Mouse (Mus musculus) embryonic facial prominence, embryonic 14.5 days (tissue): ENCODE results near the gene Hspa1b. TPM values are rescaled to one million over a fixed set of nuclear protein-coding genes. Genes with fewer than 3 reads are reported as not detected.
"Not testable (repeated sequence)": the region's sequence is repeated elsewhere in the genome, so short reads cannot be mapped to it uniquely, and the experiment has no call there.

Source experiments
- ATAC-seq: fragments of 200-750 bp; cut with Nextera tagmentation; 2 replicates; pipeline ENCODE4 v1.8.0; 2017; ENCODE audit warnings: low read depth, moderate number of reproducible peaks, moderate TSS enrichment
- DNase-seq: peaks from one replicate; pipeline ENCODE4 v3.0.0-alpha.2; 2015; ENCODE audit warnings: low spot score
- H3K27ac ChIP-seq: fragments of 300-500 bp; sonication (generic); replicated peaks from 2 replicates; pipeline ENCODE4 v1.5.1; 2014; ENCODE audit warnings: low read depth, mild to moderate bottlenecking, low read length, moderate library complexity
- H3K27me3 ChIP-seq: fragments of 300-500 bp; sonication (generic); replicated peaks from 2 replicates; pipeline ENCODE4 v1.6.1; 2014; ENCODE audit warnings: low read length; ENCODE audit not compliant: control insufficient read depth, insufficient read depth
- H3K36me3 ChIP-seq: fragments of 300-500 bp; sonication (generic); 2 replicates; pipeline ENCODE4 v1.6.1; 2014; ENCODE audit warnings: low read length, mixed read lengths; ENCODE audit not compliant: control insufficient read depth, insufficient read depth
- H3K4me1 ChIP-seq: fragments of 300-500 bp; sonication (generic); 2 replicates; pipeline ENCODE4 v1.6.1; 2014; ENCODE audit warnings: antibody characterized with exemption, low read length; ENCODE audit not compliant: control insufficient read depth, insufficient read depth
- H3K4me2 ChIP-seq: fragments of 300-500 bp; sonication (generic); 2 replicates; pipeline ENCODE4 v1.6.1; 2014; ENCODE audit warnings: low read depth, mild to moderate bottlenecking, low read length, moderate library complexity, mixed read lengths
- H3K4me3 ChIP-seq: fragments of 300-500 bp; sonication (generic); 2 replicates; pipeline ENCODE4 v1.5.1; 2014; ENCODE audit warnings: low read depth, mild to moderate bottlenecking, low read length
- H3K9ac ChIP-seq: fragments of 300-500 bp; sonication (generic); 2 replicates; pipeline ENCODE4 v1.6.1; 2014; ENCODE audit warnings: low read depth, mild to moderate bottlenecking, low read length, moderate library complexity, mixed read lengths
- H3K9me3 ChIP-seq: fragments of 300-500 bp; sonication (generic); 2 replicates; pipeline ENCODE4 v1.6.1; 2016; ENCODE audit warnings: low read length; ENCODE audit not compliant: control insufficient read depth
- WGBS: fragments of 180-500 bp; shearing (Covaris S2); extraction: QIAGEN DNeasy Blood & Tissue Kit; methylation state at CpG from one replicate; pipeline ENCODE4 v1.1.7; 2014; 5-methylcytosine and 5-hydroxymethylcytosine counted together
- polyA plus RNA-seq: library from polyadenylated mRNA; unstranded; fragments of >200 nt; fragmentation: Nextera tagmentation; extraction: Ambion mirVana; gene quantifications from 2 replicates; pipeline ENCODE4 v1.2.1, GENCODE M21; 2014

Gene Hspa1b
- polyA plus RNA-seq = 0.69 and 2.3 TPM in 2 replicates

DNA sequence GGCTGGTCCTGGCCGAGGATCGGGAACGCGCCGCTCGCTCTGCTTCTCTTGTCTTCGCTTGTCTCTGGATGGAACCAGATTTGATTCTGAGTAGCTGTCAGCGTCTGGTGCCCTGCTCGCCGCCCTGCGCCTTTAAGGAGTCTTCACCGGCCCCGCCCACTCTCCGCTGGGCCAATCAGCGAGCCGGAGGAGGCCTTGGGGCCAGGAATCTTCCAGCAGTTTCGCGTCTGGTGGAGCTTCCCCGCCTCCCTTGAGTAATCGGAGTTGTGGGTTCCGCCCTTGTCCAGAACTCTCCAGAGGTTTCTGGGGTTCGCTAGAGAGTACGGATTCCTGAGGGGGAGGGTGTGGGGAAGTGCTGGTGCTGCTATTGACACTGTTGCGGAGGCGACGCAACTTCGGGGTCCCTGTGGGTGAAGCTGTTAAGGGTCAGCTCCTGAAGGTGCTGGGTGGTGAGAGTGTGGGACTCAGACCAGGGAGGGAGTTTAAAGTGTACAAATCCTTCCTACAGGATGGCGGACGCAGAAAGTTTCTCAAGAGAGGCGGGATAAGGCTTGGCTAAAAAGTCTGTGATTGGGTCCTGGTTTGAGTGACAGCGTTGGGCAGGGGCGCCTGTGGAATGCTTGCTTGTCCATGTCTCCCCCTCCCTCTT, at the start of gene Hspa1b:
Gene Hspa1b, minus strand, starts transcription at position 109 of the 649 bp plus-strand sequence.
- not testable (repeated sequence) for H3K4me1 ChIP-seq, H3K36me3 ChIP-seq, H3K27me3 ChIP-seq, H3K9me3 ChIP-seq
- peak; percentile 94 for DNase-seq
- Histone ChIP-seq H3K27ac (peak within 1 kb of the TSS; percentile 89), H3K9ac (peak within 1 kb of the TSS; percentile 58), H3K4me3 (peak within 1 kb of the TSS; percentile 42), H3K4me2 (peak within 1 kb of the TSS; percentile 59)
- peak; percentile 95 for ATAC-seq
- 0% methylated on average over 17 of the region's 32 CpGs for WGBS

DNA sequence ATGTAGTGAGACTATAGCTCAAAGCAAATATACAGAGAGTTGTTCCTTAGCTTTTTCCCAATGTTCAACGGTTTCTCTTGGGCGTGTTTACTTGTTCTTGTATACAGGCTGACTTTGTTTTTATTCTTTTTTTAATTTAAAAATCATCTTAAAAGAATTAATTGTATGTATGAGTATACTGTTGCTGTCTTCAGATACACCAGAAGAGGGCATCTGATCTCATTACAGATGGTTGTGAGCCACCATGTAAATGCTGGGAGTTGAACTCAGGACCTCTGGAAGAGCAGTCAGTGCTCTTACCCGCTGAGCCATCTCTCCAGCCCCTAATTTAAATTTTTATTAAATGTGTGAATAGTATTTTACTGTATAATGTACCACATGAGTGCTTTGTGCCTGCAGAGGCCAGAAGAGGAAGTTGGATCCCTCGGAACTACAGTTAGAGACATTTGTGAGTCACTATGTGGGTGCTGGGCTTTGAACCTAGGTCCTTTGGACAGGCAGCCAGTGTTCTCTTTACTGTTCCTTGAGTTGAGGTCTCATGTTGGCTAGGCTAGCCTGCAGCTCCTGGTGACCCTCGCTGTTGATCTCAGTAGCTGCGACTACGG, 48.5 kb upstream of the Hspa1b start:
- Histone ChIP-seq H3K4me2 (no peak overlapping the region), H3K9me3 (no peaks in the 10 kb centered on the region), H3K27me3 (no peaks in the 10 kb centered on the region), H3K27ac (no peak overlapping the region), H3K36me3 (peaks cover 82% of the 10 kb centered on the region), H3K4me3 (no peak overlapping the region), H3K4me1 (peaks cover 3% of the 10 kb centered on the region), H3K9ac (no peak overlapping the region)
- 95% methylated on average over 7 of the region's 7 CpGs for WGBS
- no peak for DNase-seq
- no peak for ATAC-seq

DNA sequence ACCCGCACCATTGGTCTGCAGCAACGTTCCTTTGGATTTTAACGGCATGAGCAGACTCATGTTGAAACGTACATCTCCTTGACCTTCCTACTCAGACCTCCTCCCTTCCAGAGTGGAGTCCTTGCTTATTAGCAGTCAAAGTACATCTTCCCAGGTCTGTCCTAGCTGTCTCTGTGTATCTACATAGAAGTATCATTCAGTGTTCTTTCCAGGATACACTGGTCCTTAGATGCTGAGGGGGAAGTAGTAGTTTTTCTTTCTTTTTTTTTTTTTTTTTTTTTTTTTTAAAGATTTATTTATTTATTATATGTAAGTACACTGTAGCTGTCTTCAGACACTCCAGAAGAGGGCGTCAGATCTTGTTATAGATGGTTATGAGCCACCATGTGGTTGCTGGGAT, 46.9 kb upstream of the Hspa1b start:
- H3K9ac ChIP-seq, H3K4me2 ChIP-seq, H3K4me1 ChIP-seq, H3K27me3 ChIP-seq, H3K27ac ChIP-seq, DNase-seq, H3K9me3 ChIP-seq, H3K4me3 ChIP-seq, ATAC-seq: not testable (repeated sequence)
- WGBS = 93% methylated on average over 4 of the region's 5 CpGs
- H3K36me3 ChIP-seq = peaks cover 67% of the 10 kb centered on the region

DNA sequence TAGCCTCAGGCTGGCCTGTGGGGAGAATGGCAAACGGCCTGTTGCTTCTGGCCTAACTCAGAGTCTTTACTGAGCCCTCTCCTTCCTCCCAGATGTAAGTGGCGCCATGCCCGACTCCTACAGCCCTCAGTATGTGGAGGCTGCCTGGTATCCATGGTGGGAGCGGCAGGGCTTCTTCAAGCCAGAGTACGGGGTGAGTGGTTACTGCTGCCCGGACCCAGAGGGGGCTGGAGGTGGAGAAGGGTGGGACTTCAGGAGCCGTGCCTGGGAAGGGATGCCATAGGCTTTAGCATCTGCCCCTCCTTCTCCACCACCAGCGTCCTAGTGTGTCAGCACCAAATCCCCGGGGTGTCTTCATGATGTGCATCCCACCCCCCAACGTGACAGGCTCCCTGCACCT, 46.1 kb upstream of the Hspa1b start:
- H3K9ac ChIP-seq = no peak overlapping the region

DNA sequence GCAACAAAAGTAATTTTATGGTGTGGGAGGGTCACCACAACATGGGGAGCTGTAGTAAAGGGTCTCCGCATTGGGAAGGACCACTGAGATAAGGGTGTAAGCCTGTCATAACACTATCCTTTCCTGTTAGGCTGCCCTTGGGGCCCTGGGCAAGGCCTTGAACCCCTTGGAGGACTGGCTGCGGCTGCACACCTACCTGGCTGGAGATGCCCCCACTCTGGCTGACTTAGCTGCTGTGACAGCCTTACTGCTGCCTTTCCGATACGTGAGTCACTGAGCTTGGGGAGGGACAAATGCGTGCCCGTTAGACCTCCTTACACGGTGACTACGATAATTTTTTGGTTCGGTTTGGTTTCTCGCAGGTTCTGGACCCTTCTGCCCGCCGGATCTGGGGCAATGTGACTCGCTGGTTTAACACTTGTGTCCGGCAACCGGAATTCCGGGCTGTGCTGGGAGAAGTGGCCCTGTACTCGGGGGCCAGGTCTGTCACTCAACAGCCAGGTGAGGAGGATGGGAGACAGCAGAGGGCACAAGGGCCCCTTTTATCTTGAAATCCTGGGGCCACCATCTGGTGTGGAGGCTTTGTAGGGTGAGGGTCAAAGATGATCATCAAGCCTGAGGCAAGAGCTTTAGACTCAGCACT, 45.2 kb upstream of the Hspa1b start:
- H3K4me2 ChIP-seq = no peak overlapping the region
- H3K36me3 ChIP-seq = peaks cover 53% of the 10 kb centered on the region
- 91% methylated on average over 16 of the region's 17 CpGs for WGBS
- ATAC-seq = no peak
- no peak overlapping the region for H3K27ac ChIP-seq
- no peak overlapping the region for H3K4me3 ChIP-seq
- no peak for DNase-seq
- H3K27me3 ChIP-seq = no peaks in the 10 kb centered on the region
- H3K9me3 ChIP-seq = no peaks in the 10 kb centered on the region
- H3K9ac ChIP-seq = no peak overlapping the region
- peaks cover 12% of the 10 kb centered on the region for H3K4me1 ChIP-seq

More for the DNA sequence above, 46.1 kb upstream of the Hspa1b start:
- ATAC-seq (no peak), DNase-seq (no peak)
- Histone ChIP-seq H3K4me1 (peaks cover 7% of the 10 kb centered on the region), H3K4me3 (no peak overlapping the region), H3K9me3 (no peaks in the 10 kb centered on the region), H3K4me2 (no peak overlapping the region), H3K27ac (no peak overlapping the region), H3K36me3 (peaks cover 59% of the 10 kb centered on the region), H3K27me3 (no peaks in the 10 kb centered on the region)
- WGBS = 90% methylated on average over 9 of the region's 10 CpGs

DNA sequence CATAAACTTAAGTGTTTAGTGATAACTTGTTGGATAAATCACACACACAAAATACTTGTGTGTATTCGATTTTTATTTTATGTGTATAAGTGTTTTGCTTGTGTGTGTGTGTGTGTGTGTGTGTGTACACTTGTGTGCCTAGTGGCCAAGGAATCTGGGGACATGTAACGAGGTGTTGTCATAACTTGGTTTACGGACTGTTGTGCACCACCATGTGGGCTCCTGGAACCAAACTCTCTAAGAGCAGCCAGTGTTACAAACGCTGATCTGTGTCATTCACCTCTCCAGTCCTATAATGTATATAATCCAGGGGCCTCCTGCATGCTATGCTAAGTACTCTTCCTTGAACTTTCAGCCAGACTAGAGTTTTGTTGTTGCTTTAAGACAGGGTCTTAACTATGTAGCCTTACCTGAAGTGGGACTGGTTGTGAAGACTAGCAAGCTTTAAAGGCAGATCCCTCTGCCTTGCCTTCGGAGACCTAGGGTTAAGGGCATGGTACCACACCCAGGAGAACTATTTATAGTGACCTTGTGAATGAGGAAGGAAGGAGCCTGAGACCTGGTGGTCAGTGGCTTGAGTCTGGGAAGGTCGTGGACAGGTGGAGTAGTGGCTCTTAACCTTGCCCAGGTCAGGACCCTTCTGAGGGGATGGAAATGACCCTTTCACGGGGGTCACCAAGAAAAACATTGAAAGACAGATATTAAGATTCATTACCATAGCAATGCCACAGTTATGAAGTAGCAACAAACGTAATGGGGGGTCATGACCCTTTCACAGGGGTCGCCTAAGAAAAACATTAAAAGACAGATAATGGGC, 44.2 kb upstream of the Hspa1b start:
- no peaks in the 10 kb centered on the region for H3K9me3 ChIP-seq
- no peak for ATAC-seq
- H3K9ac ChIP-seq = peak overlapping the region; percentile 95
- peak overlapping the region; percentile 88 for H3K4me3 ChIP-seq
- no peaks in the 10 kb centered on the region for H3K27me3 ChIP-seq
- peak overlapping the region; percentile 98; the same call in 1 of the 2 replicates for H3K27ac ChIP-seq
- H3K4me1 ChIP-seq = peaks cover 12% of the 10 kb centered on the region
- H3K4me2 ChIP-seq = peak overlapping the region; percentile 99
- DNase-seq = no peak
- peaks cover 53% of the 10 kb centered on the region for H3K36me3 ChIP-seq
- WGBS = 58% methylated on average over 9 of the region's 9 CpGs

DNA sequence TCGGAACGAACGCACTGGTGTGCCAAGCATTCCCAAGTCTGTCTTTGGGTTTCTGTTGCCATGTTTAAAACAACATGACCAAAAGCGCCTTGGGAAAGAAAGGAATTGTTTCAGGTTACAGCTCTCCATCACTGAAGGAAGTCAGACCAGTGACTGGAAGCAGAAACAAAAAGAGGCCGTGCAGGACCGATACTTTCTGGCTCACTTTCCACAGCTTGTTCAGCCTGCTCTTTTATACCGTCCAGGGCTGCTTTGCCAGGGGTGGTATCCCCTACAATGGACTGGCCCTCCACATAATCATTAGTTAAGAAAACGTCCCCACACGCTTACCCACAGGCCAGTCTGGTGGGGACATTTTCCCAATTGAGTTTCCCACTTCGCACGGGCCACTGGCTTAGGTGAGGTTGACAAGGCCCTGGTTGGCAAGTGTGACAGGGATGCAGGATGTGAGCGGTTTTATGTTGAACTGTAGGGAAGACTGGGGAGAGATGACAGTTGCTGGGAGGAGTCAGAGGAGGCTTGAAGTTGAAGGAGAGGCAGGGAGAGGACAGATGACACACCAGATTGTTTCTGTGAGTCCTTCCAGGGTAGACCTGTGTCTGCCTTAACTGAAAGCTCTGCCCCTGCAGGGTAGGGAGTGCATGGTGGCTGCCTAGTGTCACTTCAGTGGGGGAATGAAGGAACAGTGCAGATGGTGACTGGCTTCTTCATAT, 43.3 kb upstream of the Hspa1b start:
- Histone ChIP-seq H3K27ac (peak overlapping the region; percentile 98), H3K36me3 (peaks cover 53% of the 10 kb centered on the region), H3K4me1 (peaks cover 12% of the 10 kb centered on the region), H3K4me3 (peak overlapping the region; percentile 88), H3K4me2 (peak overlapping the region; percentile 99), H3K9ac (peak overlapping the region; percentile 95), H3K9me3 (no peaks in the 10 kb centered on the region), H3K27me3 (no peaks in the 10 kb centered on the region)
- DNase-seq = no peak
- no peak for ATAC-seq
- 5% methylated on average over 12 of the region's 12 CpGs for WGBS
